Mouse (Mus musculus) kidney, postnatal 36 days (tissue): Measurements from ENCODE around the gene Fam189a1.
A peak's percentile ranks its signal among the peaks of the same experiment; 100 is the strongest.

Experiments used
- DNase-seq, 2 experiments: peaks; one replicate each; pipeline ENCODE4 v3.0.0; 2021 to 2022; ENCODE audit warnings: mixed read lengths in 2 of 2

Gene Fam189a1

GRCm38 (mm10) chr7:65104207-65105096, 51.9 kb downstream of the Fam189a1 start:
- DNase-seq, result no peak

- no peak for DNase-seq
Observed at GRCm38 (mm10) chr7:65101661-65102060, 54.7 kb downstream of the Fam189a1 start.

- DNase-seq, result no peak
Observed at GRCm38 (mm10) chr7:65097708-65098107, 58.7 kb downstream of the Fam189a1 start.

GRCm38 (mm10) chr7:65095631-65096107, 60.7 kb downstream of the Fam189a1 start:
- DNase-seq, result no peak

GRCm38 (mm10) chr7:65093314-65093713, 63.1 kb downstream of the Fam189a1 start:
- no peak for DNase-seq

GRCm38 (mm10) chr7:65091486-65091885, 64.9 kb downstream of the Fam189a1 start:
- DNase-seq, result no peak

GRCm38 (mm10) chr7:65085972-65086371, 70.4 kb downstream of the Fam189a1 start:
- no peak for DNase-seq

- DNase-seq, result no peak
Observed at GRCm38 (mm10) chr7:65082778-65083091, 73.6 kb downstream of the Fam189a1 start.

GRCm38 (mm10) chr7:65081979-65082777, 74.2 kb downstream of the Fam189a1 start:
- DNase-seq, result no peak

GRCm38 (mm10) chr7:65076134-65076533, 80.2 kb downstream of the Fam189a1 start:
- DNase-seq, result no peak

GRCm38 (mm10) chr7:65074194-65074593, 82.2 kb downstream of the Fam189a1 start:
- peak in 1 of 2 experiments; percentile 6 for DNase-seq

GRCm38 (mm10) chr7:65073555-65073954, 82.8 kb downstream of the Fam189a1 start:
- peak in 1 of 2 experiments; percentile 71 for DNase-seq

GRCm38 (mm10) chr7:65066211-65066610, 90.2 kb downstream of the Fam189a1 start:
- DNase-seq, result no peak

GRCm38 (mm10) chr7:65065457-65065856, 90.9 kb downstream of the Fam189a1 start:
- DNase-seq, result no peak

GRCm38 (mm10) chr7:65064638-65065037, 91.7 kb downstream of the Fam189a1 start:
- no peak for DNase-seq

- no peak for DNase-seq
Observed at GRCm38 (mm10) chr7:65064096-65064495, 92.3 kb downstream of the Fam189a1 start.

GRCm38 (mm10) chr7:65060163-65060799, 96.1 kb downstream of the Fam189a1 start:
- DNase-seq, result no peak

- DNase-seq, result no peak
Observed at GRCm38 (mm10) chr7:65056864-65057263, 99.5 kb downstream of the Fam189a1 start.

- DNase-seq, result no peak
Observed at GRCm38 (mm10) chr7:65051986-65052385, 104.4 kb downstream of the Fam189a1 start.

- DNase-seq, result no peak
Observed at GRCm38 (mm10) chr7:65049236-65049954, 107.0 kb downstream of the Fam189a1 start.

GRCm38 (mm10) chr7:65047700-65048099, 108.7 kb downstream of the Fam189a1 start:
- no peak for DNase-seq

- DNase-seq, result no peak
Observed at GRCm38 (mm10) chr7:65046690-65047089, 109.7 kb downstream of the Fam189a1 start.

GRCm38 (mm10) chr7:65044280-65044679, 112.1 kb downstream of the Fam189a1 start:
- no peak for DNase-seq
